Mouse (Mus musculus): ENCODE measurements around the gene Stum. TPM values are rescaled to one million over a fixed set of nuclear protein-coding genes. Genes with fewer than 3 reads are reported as not detected.

The Stum gene
- polyA plus RNA-seq, 1 experiment from 2014 or later: 0.14 TPM

GRCm38 (mm10) chr1:180422076-180422828 lies 61.1 kb downstream of the Stum start:
- Histone ChIP-seq H3K4me3 (ENCODE audit: low read depth, low read length) (no peak overlapping the region), H3K27me3 (replicated peaks; ENCODE audit: control insufficient read depth, insufficient read depth, low read length) (no peaks in the 10 kb centered on the region), H3K4me2 (no peak overlapping the region), H3K4me1 (replicated peaks; ENCODE audit: control insufficient read depth, insufficient read depth, low read length) (0 out of 2 replicates have a peak, but pooled peaks cover 2% of the 10 kb centered on the region), H3K9ac (ENCODE audit: low read depth, low read length) (no peak overlapping the region), H3K9me3 (ENCODE audit: control insufficient read depth, low read length) (no peaks in the 10 kb centered on the region), H3K27ac (ENCODE audit: low read depth, low read length) (no peak overlapping the region), H3K36me3 (ENCODE audit: control insufficient read depth, insufficient read depth, low read length) (peaks cover 3% of the 10 kb centered on the region)
- ATAC-seq (replicated peaks; ENCODE audit: low FRiP score): peak; percentile 22; the same call in 1 of the 2 replicates
- 44% methylated on average over 11 of the region's 11 CpGs for WGBS
- no peak for DNase-seq (ENCODE audit: low spot score)

DNA sequence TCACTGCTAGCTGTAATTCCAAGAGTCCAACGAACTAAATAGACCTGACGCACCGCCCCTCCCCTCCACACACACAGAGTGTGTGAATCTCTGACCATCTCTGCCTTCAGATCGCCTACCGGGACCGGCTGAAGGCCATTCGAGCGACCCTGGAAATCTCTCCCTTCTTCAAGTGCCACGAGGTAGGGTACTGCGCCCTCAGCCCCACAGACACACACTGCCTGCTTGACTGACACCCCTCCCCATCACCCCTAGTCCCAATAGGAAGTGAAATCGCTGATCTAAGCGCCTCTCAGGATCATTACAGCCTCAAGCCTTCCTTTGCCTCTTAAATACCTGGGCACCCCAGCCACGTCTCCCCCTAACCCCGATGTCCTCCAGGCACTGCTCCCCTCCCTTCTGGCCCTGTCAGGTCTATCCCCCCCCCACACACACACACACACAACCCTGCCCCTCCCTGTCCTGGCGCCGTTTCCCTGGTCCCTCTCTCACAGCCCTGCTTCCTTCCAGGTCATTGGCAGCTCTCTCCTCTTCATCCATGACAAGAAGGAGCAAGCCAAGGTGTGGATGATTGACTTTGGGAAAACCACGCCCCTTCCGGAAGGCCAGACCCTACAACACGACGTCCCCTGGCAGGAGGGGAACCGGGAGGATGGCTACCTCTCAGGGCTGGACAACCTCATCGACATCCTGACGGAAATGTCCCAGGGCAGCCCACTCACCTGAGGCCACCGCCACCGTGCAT lies 62.0 kb downstream of the Stum start:
- 0 out of 2 replicates have a peak, but pooled peaks cover 5% of the 10 kb centered on the region for H3K4me1 ChIP-seq (replicated peaks; ENCODE audit: control insufficient read depth, insufficient read depth, low read length)
- no peaks in the 10 kb centered on the region for H3K9me3 ChIP-seq (ENCODE audit: control insufficient read depth, low read length)
- peaks cover 3% of the 10 kb centered on the region for H3K36me3 ChIP-seq (ENCODE audit: control insufficient read depth, insufficient read depth, low read length)
- no peak overlapping the region for H3K27ac ChIP-seq (ENCODE audit: low read depth, low read length)
- DNase-seq (ENCODE audit: low spot score) (no peak), ATAC-seq (replicated peaks; ENCODE audit: low FRiP score) (no peak)
- 69% methylated on average over 25 of the region's 25 CpGs for WGBS
- no peak overlapping the region for H3K9ac ChIP-seq (ENCODE audit: low read depth, low read length)
- no peak overlapping the region for H3K4me3 ChIP-seq (ENCODE audit: low read depth, low read length)
- H3K27me3 ChIP-seq (replicated peaks; ENCODE audit: control insufficient read depth, insufficient read depth, low read length): no peaks in the 10 kb centered on the region
- no peak overlapping the region for H3K4me2 ChIP-seq

GRCm38 (mm10) chr1:180420496-180421164 lies 62.7 kb downstream of the Stum start:
- WGBS: 78% methylated on average over 8 of the region's 8 CpGs
- Histone ChIP-seq H3K4me2 (no peak overlapping the region), H3K4me3 (ENCODE audit: low read depth, low read length) (no peak overlapping the region), H3K36me3 (ENCODE audit: control insufficient read depth, insufficient read depth, low read length) (peaks cover 3% of the 10 kb centered on the region), H3K9ac (ENCODE audit: low read depth, low read length) (no peak overlapping the region), H3K4me1 (replicated peaks; ENCODE audit: control insufficient read depth, insufficient read depth, low read length) (0 out of 2 replicates have a peak, but pooled peaks cover 5% of the 10 kb centered on the region), H3K9me3 (ENCODE audit: control insufficient read depth, low read length) (no peaks in the 10 kb centered on the region), H3K27ac (ENCODE audit: low read depth, low read length) (no peak overlapping the region), H3K27me3 (replicated peaks; ENCODE audit: control insufficient read depth, insufficient read depth, low read length) (no peaks in the 10 kb centered on the region)
- DNase-seq (ENCODE audit: low spot score): no peak
- ATAC-seq (replicated peaks; ENCODE audit: low FRiP score): no peak

- Histone ChIP-seq H3K27ac (ENCODE audit: low read depth, low read length) (no peak overlapping the region), H3K9me3 (ENCODE audit: control insufficient read depth, low read length) (no peaks in the 10 kb centered on the region), H3K4me1 (replicated peaks; ENCODE audit: control insufficient read depth, insufficient read depth, low read length) (0 out of 2 replicates have a peak, but pooled peaks cover 5% of the 10 kb centered on the region), H3K36me3 (ENCODE audit: control insufficient read depth, insufficient read depth, low read length) (peaks cover 3% of the 10 kb centered on the region), H3K4me3 (ENCODE audit: low read depth, low read length) (no peak overlapping the region), H3K27me3 (replicated peaks; ENCODE audit: control insufficient read depth, insufficient read depth, low read length) (no peaks in the 10 kb centered on the region), H3K4me2 (no peak overlapping the region), H3K9ac (ENCODE audit: low read depth, low read length) (no peak overlapping the region)
- no peak for ATAC-seq (replicated peaks; ENCODE audit: low FRiP score)
- 85% methylated on average over 2 of the region's 2 CpGs for WGBS
- DNase-seq (ENCODE audit: low spot score): no peak
Observed at GRCm38 (mm10) chr1:180419059-180419458, 64.2 kb downstream of the Stum start.

- H3K9ac ChIP-seq (ENCODE audit: low read depth, low read length): no peak overlapping the region
- H3K4me3 ChIP-seq (ENCODE audit: low read depth, low read length): no peak overlapping the region
- 0 out of 2 replicates have a peak, but pooled peaks cover 2% of the 10 kb centered on the region for H3K4me1 ChIP-seq (replicated peaks; ENCODE audit: control insufficient read depth, insufficient read depth, low read length)
- H3K9me3 ChIP-seq (ENCODE audit: control insufficient read depth, low read length): no peaks in the 10 kb centered on the region
- DNase-seq (ENCODE audit: low spot score) (no peak), ATAC-seq (replicated peaks; ENCODE audit: low FRiP score) (no peak)
- WGBS: 18% methylated on average over 2 of the region's 2 CpGs
- H3K27me3 ChIP-seq (replicated peaks; ENCODE audit: control insufficient read depth, insufficient read depth, low read length): no peaks in the 10 kb centered on the region
- H3K4me2 ChIP-seq: no peak overlapping the region
- peaks cover 3% of the 10 kb centered on the region for H3K36me3 ChIP-seq (ENCODE audit: control insufficient read depth, insufficient read depth, low read length)
- no peak overlapping the region for H3K27ac ChIP-seq (ENCODE audit: low read depth, low read length)
Observed at GRCm38 (mm10) chr1:180417118-180417517, 66.2 kb downstream of the Stum start.

- DNase-seq (ENCODE audit: low spot score): no peak
- Histone ChIP-seq H3K4me2 (no peak overlapping the region), H3K9me3 (ENCODE audit: control insufficient read depth, low read length) (no peaks in the 10 kb centered on the region), H3K27ac (ENCODE audit: low read depth, low read length) (no peak overlapping the region), H3K36me3 (ENCODE audit: control insufficient read depth, insufficient read depth, low read length) (peaks cover 3% of the 10 kb centered on the region), H3K4me3 (ENCODE audit: low read depth, low read length) (no peak overlapping the region), H3K27me3 (replicated peaks; ENCODE audit: control insufficient read depth, insufficient read depth, low read length) (no peaks in the 10 kb centered on the region), H3K9ac (ENCODE audit: low read depth, low read length) (no peak overlapping the region), H3K4me1 (replicated peaks; ENCODE audit: control insufficient read depth, insufficient read depth, low read length) (peaks cover 4% of the 10 kb centered on the region)
- ATAC-seq (replicated peaks; ENCODE audit: low FRiP score): no peak
- WGBS: 80% methylated on average over 7 of the region's 7 CpGs
Observed at GRCm38 (mm10) chr1:180415836-180416235, 67.5 kb downstream of the Stum start.

DNA sequence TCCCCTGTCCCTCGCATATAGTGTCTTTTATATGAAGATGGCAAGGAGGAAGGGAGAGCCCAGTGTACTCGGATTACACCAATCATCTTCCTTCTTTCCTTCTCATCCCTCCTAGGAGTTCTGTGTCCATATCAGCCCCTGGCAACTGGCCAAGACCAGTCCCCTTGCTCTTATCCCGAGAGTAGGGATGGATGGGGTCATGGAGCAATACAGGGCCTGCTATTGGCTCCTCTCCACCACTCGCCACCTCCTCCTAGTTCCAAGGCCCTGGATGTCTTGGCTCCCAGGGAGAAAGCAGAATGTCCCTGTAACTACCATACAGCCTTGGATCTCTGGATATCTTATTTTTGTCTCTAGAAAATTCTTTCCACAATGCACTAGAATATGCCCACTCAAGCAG lies 68.2 kb downstream of the Stum start:
- H3K27ac ChIP-seq (ENCODE audit: low read depth, low read length): no peak overlapping the region
- H3K9me3 ChIP-seq (ENCODE audit: control insufficient read depth, low read length): no peaks in the 10 kb centered on the region
- no peak overlapping the region for H3K4me3 ChIP-seq (ENCODE audit: low read depth, low read length)
- H3K36me3 ChIP-seq (ENCODE audit: control insufficient read depth, insufficient read depth, low read length): peaks cover 3% of the 10 kb centered on the region
- WGBS: 55% methylated on average over 4 of the region's 4 CpGs
- ATAC-seq (replicated peaks; ENCODE audit: low FRiP score) (no peak), DNase-seq (ENCODE audit: low spot score) (no peak)
- H3K27me3 ChIP-seq (replicated peaks; ENCODE audit: control insufficient read depth, insufficient read depth, low read length): no peaks in the 10 kb centered on the region
- H3K4me2 ChIP-seq: no peak overlapping the region
- no peak overlapping the region for H3K9ac ChIP-seq (ENCODE audit: low read depth, low read length)
- H3K4me1 ChIP-seq (replicated peaks; ENCODE audit: control insufficient read depth, insufficient read depth, low read length): peaks cover 6% of the 10 kb centered on the region

- Histone ChIP-seq H3K4me1 (replicated peaks; ENCODE audit: control insufficient read depth, insufficient read depth, low read length) (peaks cover 33% of the 10 kb centered on the region), H3K4me3 (ENCODE audit: low read depth, low read length) (no peak overlapping the region), H3K4me2 (no peak overlapping the region), H3K36me3 (ENCODE audit: control insufficient read depth, insufficient read depth, low read length) (no peaks in the 10 kb centered on the region), H3K27ac (ENCODE audit: low read depth, low read length) (no peak overlapping the region), H3K27me3 (replicated peaks; ENCODE audit: control insufficient read depth, insufficient read depth, low read length) (no peaks in the 10 kb centered on the region), H3K9ac (ENCODE audit: low read depth, low read length) (no peak overlapping the region), H3K9me3 (ENCODE audit: control insufficient read depth, low read length) (no peaks in the 10 kb centered on the region)
- DNase-seq (ENCODE audit: low spot score): no peak
- WGBS: 63% methylated on average over 7 of the region's 7 CpGs
- ATAC-seq (replicated peaks; ENCODE audit: low FRiP score): no peak
Observed at GRCm38 (mm10) chr1:180410306-180410705, 73.0 kb downstream of the Stum start.

Data from liver, embryonic 11.5 days (tissue).